Mouse (Mus musculus) megakaryocyte, embryonic 14.5 days (primary cell): ENCODE results near the gene Htra2. TPM values are rescaled to one million over a fixed set of nuclear protein-coding genes. Genes with fewer than 3 reads are reported as not detected.

Experiments used
- H3K27me3 ChIP-seq: replicated peaks from 2 replicates; pipeline ENCODE3; 2012; ENCODE audit warnings: inconsistent platforms
- H3K36me3 ChIP-seq: replicated peaks from 2 replicates; pipeline ENCODE3; 2012; ENCODE audit warnings: low read length, inconsistent platforms, mixed read lengths
- H3K4me1 ChIP-seq: 2 replicates; pipeline ENCODE4 v1.6.1; 2012; ENCODE audit warnings: inconsistent platforms
- H3K4me3 ChIP-seq: replicated peaks from 2 replicates; pipeline ENCODE3; 2012; ENCODE audit warnings: moderate library complexity, mild to moderate bottlenecking, inconsistent platforms
- H3K9me3 ChIP-seq: 2 replicates; pipeline ENCODE4 v1.6.1; 2012; ENCODE audit warnings: inconsistent platforms
- FLI1 ChIP-seq: IDR thresholded peaks from 2 replicates; pipeline ENCODE4 v1.6.1; 2012; ENCODE audit warnings: low read length, inconsistent platforms, mixed read lengths
- GATA1 ChIP-seq: IDR thresholded peaks from 3 replicates; pipeline ENCODE4 v1.6.1; 2012; ENCODE audit warnings: mixed read lengths, low read length, inconsistent platforms, borderline replicate concordance
- polyA plus RNA-seq: library from polyadenylated mRNA; stranded (reverse); fragments of >175 nt; gene quantifications from 2 replicates; pipeline ENCODE4 v1.2.3, GENCODE M21; 2012; ENCODE audit warnings: low replicate concordance; ENCODE audit not compliant: insufficient read depth

Htra2 gene
- polyA plus RNA-seq, result 27.7 and 49.5 TPM in 2 replicates

DNA sequence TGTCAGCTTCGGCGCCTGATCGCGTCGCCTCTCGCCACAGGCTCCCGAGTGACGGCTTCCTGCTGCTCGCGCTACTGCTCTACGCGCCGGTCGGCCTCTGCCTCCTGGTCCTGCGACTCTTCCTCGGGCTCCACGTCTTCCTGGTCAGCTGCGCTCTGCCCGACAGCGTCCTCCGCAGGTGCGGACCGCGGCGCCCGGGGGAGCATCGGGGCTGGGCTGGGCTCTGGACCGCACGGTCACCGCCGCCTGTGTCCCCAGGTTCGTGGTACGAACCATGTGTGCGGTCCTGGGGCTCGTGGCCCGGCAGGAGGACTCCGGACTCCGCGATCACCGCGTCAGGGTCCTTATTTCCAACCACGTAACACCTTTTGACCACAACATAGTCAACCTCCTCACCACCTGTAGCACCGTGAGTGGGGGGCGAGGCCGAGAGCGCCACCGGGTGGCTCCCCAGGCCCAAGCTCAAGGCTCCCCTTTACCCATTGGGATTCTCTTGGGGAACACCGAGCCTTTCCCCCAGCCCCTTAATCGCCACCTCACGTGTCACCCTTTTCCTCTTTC lies at the start of gene Htra2:
TSS of gene Htra2 (minus strand) at position 403 of the 561 bp plus-strand sequence.
- no peak for TF ChIP-seq FLI1
- TF ChIP-seq GATA1, result no peak
- Histone ChIP-seq H3K36me3 (peaks cover 80% of the 10 kb centered on the region), H3K9me3 (no peaks in the 10 kb centered on the region), H3K27me3 (no peaks in the 10 kb centered on the region), H3K4me1 (peaks cover 83% of the 10 kb centered on the region), H3K4me3 (peak within 1 kb of the TSS; percentile 99)

DNA sequence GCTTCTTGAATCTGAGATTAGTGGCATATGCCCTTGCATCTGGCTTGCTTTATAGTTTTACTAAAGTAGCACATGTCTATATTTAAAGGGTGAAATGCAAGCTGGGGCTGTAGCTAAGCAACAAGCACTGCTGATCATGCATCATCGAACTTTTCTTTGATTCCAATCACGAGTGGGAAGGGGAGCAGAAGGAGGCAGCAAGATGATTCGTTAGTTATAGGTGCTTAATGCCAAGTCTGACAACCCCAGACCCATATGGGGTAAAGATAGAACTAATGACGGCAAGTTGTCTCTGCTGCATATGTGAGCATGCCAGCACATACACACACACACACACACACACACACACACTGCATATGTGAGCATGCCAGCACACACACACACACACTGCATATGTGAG lies 49.1 kb upstream of the Htra2 start:
- H3K36me3 ChIP-seq, result peaks cover 41% of the 10 kb centered on the region
- H3K4me3 ChIP-seq, result no peak overlapping the region
- TF ChIP-seq FLI1 (no peak), GATA1 (no peak)
- H3K9me3 ChIP-seq, result no peaks in the 10 kb centered on the region
- H3K27me3 ChIP-seq, result no peaks in the 10 kb centered on the region
- peaks cover 52% of the 10 kb centered on the region for H3K4me1 ChIP-seq

DNA sequence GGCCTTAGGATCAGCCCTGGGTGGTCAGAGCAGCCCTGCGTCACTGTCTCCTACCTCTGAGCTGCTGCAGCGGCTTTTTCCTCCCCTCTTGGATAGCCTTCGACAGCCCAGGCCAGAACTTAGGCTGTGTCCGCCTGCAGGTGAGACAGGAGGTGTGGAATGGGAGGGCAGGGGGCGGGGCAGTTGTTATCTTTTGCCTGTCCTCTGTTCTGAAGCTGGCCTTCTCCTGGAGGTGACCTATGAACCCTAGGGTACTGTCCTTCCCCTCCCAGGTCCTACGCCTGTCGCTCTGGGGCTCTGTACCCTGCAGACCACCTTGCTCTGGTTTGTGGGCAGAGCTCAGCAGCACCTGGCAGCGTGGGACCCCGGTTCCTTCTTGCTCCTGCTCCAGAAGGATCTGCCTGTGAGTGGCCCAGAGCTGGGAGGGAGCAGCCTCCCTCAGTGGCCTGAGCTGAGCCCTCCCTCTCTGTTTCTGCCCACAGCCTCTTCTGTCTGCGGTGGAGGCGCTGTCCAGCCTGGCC lies 48.1 kb upstream of the Htra2 start:
- no peaks in the 10 kb centered on the region for H3K27me3 ChIP-seq
- H3K36me3 ChIP-seq, result peaks cover 41% of the 10 kb centered on the region
- H3K4me1 ChIP-seq, result peaks cover 46% of the 10 kb centered on the region
- H3K9me3 ChIP-seq, result no peaks in the 10 kb centered on the region
- peak overlapping the region; percentile 69 for H3K4me3 ChIP-seq
- TF ChIP-seq FLI1 (no peak), GATA1 (no peak)

DNA sequence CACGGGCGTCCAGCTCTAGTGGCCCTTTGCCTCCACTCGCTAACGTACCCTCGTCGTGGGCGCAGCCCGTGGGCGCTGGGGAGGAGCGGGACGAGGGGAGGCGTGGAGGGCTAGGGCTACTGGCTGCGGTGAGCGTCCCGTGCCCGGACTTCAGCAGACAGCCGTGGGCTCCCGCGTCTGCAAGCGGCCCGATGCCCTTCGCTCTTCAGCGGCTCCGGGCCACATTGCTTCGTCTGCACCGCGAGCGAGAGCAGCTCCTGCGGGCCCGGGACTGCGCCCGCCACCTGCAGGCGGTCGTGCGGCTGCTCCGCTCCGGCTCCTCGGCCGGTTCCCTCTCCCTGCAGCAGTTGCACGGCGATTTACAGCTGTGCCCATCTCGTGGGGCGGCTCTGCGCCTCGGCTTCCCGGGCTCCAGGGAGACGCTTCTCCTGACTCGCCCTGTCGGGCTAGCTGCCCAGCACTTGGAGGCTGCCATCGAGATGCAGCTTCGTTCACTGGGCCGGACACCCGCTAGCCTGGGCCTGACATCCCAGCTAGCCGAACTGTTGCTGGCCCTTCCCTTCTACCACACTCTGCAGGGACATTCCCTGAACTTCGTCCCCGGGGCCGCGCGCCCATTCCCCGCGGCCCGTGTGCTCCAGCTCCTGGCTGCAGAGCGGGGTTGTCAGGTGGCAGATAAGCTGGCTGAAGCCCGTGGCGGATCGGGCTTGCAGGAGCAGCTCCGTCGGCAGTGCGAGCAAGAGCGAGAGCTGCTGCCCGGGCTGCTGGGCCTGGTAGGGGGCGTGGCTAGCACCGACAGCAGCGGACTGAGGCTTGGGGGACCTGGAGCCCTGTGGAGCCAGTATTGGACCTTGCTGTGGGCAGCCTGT lies 46.8 kb upstream of the Htra2 start:
- Histone ChIP-seq H3K9me3 (no peaks in the 10 kb centered on the region), H3K27me3 (peaks cover 1% of the 10 kb centered on the region), H3K4me1 (peaks cover 34% of the 10 kb centered on the region), H3K36me3 (peaks cover 33% of the 10 kb centered on the region), H3K4me3 (peak overlapping the region; percentile 99)
- TF ChIP-seq GATA1, result no peak
- no peak for TF ChIP-seq FLI1

DNA sequence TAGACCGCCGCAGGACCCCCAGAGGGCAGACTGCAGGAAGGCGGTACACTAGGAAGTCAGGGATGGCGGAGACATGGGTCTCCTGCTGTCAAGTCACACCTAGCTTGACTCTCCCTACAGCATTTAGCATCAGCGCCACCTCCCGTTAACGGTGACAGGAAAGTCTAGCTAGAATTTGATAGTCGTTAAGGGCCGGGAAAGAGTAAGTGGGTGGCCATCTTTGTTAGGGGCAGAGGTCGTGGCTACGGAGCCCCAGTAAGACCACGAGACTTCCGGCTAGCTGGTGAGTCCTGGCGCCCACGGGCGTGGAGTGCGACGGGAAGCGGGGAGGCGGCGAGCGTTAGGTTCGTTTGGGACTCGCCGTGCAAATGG lies 46.2 kb upstream of the Htra2 start, which contains the start of the genes Ccdc142 and Gm42688:
TSS of gene Ccdc142 (plus strand) at position 286 of the 372 bp plus-strand sequence.
TSS of gene Gm42688 (plus strand) at position 302 of the 372 bp plus-strand sequence.
- Histone ChIP-seq H3K9me3 (no peaks in the 10 kb centered on the region), H3K4me3 (peak within 1 kb of the TSS; percentile 99), H3K27me3 (peaks cover 1% of the 10 kb centered on the region), H3K36me3 (peaks cover 28% of the 10 kb centered on the region), H3K4me1 (peaks cover 36% of the 10 kb centered on the region)
- TF ChIP-seq GATA1, result no peak
- TF ChIP-seq FLI1, result no peak

DNA sequence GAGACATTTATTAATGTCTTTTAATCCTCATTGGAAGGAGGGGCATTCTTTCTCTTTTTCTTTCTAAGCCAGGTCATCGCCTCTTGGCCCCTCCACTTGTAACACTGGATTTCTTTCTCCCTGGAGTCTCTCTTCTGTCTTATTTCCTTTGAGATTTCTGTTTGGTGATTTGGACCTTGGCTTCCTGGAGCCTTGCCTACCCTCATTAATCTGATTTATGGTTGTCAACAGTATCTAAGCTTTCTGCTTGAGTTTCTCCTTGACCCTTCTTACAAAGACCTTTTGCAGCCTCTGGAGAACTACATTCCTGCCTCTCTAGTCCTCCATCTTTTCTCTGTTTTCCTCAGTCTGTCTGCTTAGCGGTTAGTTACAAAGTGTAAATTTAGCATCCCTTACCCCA lies 43.3 kb upstream of the Htra2 start:
- peaks cover 42% of the 10 kb centered on the region for H3K4me1 ChIP-seq
- H3K9me3 ChIP-seq, result peaks cover 7% of the 10 kb centered on the region
- H3K4me3 ChIP-seq, result no peak overlapping the region
- TF ChIP-seq FLI1, result no peak
- no peak for TF ChIP-seq GATA1
- H3K27me3 ChIP-seq, result peaks cover 14% of the 10 kb centered on the region
- H3K36me3 ChIP-seq, result peaks cover 6% of the 10 kb centered on the region

DNA sequence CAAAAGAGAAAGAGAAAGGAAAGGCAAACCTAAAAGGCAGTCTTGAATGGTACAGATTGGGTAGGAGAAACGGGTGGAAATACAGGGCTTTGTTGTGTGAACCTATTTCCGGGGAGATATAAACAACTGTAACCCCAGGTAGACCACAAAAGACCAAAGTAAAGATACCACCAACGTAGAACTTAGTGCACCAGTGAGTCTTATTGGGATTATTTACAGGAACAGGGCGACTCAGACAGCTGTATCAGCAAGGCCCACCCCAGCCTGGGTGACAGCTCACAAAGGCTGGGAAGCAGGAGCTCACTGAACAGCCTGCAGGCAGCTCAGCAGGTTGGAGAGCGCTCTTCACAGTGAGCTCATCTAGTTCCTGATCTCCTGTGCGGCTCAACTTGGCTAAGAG lies 40.9 kb upstream of the Htra2 start:
- H3K4me1 ChIP-seq, result peaks cover 28% of the 10 kb centered on the region
- peak overlapping the region; percentile 1 for H3K4me3 ChIP-seq
- no peak for TF ChIP-seq GATA1
- no peak for TF ChIP-seq FLI1
- H3K36me3 ChIP-seq, result no peaks in the 10 kb centered on the region
- peaks cover 7% of the 10 kb centered on the region for H3K9me3 ChIP-seq
- peaks cover 21% of the 10 kb centered on the region for H3K27me3 ChIP-seq

DNA sequence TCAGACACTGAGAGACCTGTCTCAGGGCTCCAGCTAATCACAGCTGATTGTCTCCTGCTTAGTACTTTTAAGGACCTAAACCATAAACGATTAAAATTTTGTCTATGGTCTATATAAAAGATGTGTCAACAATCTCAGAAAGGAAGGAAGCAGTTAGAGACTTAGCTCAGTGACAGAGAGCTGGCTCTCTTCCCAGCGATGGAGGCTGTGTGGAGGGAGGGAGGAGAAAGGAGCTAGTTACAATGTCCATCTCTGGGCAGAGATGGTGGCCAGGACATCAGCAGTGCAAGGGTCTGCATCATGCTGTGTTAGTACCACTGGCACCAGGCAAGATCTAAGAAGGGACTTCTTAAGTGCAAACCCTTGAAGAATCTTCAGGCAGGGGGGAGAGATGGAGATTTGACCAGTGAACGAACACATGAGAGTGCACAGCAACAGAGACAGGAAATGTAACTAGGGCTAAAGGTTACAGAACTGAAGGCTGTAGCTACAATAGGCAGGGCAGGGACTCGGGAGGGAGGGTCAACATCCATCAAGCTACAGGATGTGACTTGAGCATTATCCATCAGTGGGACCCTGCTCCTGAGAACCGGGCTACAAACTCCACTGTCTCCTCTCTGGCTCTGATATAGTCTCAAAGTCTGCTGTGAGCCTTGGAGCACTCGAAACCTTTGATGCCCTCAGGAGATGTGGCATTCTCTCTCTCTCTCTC lies 37.5 kb upstream of the Htra2 start:
- Histone ChIP-seq H3K4me1 (peaks cover 29% of the 10 kb centered on the region), H3K9me3 (peaks cover 7% of the 10 kb centered on the region), H3K4me3 (peak overlapping the region; percentile 29), H3K36me3 (no peaks in the 10 kb centered on the region), H3K27me3 (peaks cover 49% of the 10 kb centered on the region)
- no peak for TF ChIP-seq FLI1
- TF ChIP-seq GATA1, result no peak

DNA sequence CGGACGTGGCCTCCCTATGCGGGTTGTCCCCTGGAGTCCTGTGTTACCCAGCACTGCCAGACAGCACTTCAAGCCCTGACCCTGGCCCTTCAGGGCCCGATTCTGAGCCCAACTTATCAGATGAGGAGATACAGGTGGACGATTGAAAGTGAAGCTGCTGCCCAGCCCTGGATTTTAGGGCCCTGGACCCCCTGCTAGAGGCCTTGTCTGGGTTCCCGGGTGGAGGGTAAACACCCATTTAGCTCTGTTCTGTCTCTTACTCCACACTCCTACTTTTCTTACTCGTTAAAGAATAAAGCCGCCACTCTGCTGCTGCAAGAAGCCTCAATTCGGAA lies 32.8 kb upstream of the Htra2 start:
- H3K9me3 ChIP-seq, result no peaks in the 10 kb centered on the region
- H3K36me3 ChIP-seq, result peaks cover under 1% of the 10 kb centered on the region
- H3K4me3 ChIP-seq, result peak overlapping the region; percentile 89
- no peak for TF ChIP-seq FLI1
- TF ChIP-seq GATA1, result no peak
- peaks cover 79% of the 10 kb centered on the region for H3K27me3 ChIP-seq
- H3K4me1 ChIP-seq, result peaks cover 38% of the 10 kb centered on the region
